Mouse (Mus musculus) retina, embryonic 14.5 days (tissue): ENCODE data around the gene Selenbp2.
A peak's percentile ranks its signal among the peaks of the same experiment; 100 is the strongest.
"Not testable (repeated sequence)": the region's sequence is repeated elsewhere in the genome, so short reads cannot be mapped to it uniquely, and the experiment has no call there.

Experiments
- DNase-seq: peaks from one replicate; pipeline ENCODE4 v3.0.0-alpha.2; 2015; ENCODE audit warnings: low spot score

Gene Selenbp2

DNA sequence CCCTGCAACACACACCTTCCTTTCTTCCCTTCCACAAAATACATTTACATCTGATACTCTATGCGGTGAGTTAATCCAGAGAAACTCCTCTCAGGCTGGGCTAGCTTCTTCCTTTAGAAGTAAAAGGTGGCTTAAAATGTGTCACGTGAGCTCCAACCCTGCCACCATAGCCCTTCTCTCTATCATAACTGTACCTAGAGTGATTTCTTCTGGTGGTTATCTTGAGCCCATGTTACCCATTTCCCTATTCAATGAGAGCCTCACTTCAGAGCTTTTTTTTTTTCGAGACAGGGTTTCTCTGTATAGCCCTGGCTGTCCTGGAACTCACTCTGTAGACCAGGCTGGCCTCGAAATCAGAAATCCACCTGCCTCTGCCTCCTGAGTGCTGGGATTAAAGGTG is 1.7 kb upstream of the Selenbp2 start:
- not testable (repeated sequence) for DNase-seq

DNA sequence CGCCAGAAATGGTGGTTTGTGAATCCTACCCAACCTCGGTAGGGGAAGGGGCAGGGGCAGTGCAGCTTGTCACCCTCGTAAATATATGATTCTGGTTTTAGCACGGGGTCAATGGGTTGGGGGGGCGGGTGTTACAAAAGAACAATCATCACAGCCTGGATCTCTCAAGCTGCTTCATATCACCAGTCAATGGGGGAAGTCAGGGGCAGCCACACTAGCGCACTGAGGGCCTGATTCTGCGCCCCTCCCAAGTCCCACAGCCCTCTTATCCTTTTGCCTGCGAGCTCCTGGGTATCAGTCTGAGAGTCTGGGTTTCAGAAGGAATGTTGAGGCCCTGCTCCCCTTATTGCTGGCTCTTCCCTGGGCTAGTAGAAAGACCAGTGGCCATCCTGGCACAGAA is 518 bp downstream of the Selenbp2 start:
- DNase-seq: not testable (repeated sequence)

DNA sequence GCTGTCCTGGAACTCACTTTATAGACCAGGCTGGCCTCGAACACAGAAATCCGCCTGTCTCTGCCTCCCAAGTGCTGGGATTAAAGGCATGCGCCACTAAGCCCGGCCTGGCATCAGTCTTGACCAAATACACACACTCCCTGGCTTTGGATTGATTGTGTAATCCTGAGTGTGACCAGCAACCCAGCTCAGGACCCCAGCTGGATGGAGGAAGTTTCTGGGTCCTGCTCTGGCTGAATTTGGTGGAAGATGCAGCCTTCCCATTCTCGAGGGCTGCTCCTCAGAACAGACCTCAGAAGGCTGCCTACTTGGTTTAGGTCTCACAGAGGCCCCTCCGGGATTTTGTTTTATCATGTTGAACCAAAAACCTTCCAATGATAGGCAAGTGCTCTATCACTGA is 2.2 kb downstream of the Selenbp2 start:
- not testable (repeated sequence) for DNase-seq

DNA sequence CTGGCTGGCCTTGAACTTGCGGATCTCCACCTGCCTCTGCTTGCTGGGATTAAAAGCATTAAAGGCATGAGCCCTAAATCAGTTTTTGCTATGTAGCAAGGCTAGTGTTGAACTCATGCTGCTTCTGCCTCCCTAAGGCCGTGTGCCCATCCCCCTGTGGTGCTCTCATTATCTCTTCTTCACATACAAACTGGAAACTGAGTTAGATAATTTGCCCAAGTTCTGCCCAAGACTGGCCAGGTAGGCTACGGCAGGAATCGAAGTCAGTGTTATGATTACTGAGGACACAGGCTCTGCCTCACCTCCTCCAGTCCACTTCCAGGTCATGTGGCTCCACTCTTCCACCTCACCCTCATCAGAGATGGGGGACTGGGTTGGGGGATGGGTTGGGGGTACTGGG is 2.9 kb downstream of the Selenbp2 start:
- not testable (repeated sequence) for DNase-seq

DNA sequence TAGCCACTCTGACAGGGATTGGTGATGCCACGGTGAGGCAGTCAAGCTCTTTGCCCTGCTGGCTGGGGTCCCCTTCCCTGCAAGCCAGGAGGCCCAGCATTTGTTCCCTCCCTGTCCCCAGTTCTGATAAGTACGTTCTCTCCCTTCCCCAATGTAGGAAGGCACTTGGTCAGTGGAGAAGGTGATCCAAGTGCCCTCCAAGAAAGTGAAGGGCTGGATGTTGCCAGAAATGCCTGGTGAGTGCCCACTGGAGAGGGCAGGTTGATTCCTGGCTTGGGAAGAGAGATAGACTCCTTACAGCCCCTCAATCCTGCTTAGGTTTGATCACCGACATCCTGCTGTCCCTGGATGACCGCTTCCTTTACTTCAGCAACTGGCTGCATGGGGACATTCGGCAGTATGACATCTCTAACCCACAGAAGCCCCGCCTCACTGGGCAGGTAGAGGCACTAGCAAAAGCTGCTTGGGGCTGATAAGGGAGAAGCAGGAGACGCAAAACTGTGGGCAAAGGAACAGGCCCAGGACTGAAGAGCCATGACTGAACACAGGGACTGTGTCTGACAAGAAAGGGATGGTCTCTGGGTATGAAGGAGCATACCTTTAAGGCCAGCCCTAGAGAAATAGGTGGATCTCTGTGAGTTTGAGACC is 8.9 kb downstream of the Selenbp2 start:
- not testable (repeated sequence) for DNase-seq

DNA sequence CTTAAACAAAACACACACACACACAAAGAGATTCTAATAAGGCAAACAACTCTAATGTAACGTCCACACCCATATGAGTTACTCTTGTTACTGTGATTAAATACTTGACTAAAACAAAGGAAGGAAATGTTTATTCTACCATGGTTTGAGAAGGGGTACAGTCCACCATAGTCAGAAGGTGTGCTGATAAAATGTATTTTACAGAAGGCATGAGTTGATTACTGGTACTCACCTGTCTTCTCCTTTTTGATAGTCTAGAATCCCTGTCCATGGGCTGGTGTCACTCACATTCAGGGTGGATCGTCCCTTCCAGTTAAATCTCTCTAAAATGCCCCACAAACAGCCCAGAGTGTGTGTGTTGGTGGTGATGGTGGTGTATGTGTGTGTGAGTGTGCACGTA is 9.5 kb downstream of the Selenbp2 start:
- no peak for DNase-seq

DNA sequence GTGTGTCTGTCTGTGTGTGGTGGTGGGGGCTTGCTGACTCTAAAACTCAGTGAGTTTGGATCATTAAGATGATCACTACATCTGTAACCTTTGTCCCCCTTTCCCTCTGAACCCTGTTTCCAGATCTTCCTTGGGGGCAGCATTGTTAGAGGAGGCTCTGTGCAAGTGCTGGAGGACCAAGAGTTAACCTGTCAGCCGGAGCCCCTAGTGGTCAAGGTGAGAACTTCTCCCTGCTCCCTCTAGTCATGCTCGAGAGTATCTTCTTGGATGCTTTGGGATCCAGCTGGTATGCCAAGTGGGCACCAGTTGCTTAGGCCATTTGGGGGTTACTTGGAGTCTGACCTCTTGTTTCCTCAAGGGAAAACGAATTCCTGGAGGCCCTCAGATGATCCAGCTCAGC is 10.0 kb downstream of the Selenbp2 start:
- DNase-seq: peak; percentile 3

DNA sequence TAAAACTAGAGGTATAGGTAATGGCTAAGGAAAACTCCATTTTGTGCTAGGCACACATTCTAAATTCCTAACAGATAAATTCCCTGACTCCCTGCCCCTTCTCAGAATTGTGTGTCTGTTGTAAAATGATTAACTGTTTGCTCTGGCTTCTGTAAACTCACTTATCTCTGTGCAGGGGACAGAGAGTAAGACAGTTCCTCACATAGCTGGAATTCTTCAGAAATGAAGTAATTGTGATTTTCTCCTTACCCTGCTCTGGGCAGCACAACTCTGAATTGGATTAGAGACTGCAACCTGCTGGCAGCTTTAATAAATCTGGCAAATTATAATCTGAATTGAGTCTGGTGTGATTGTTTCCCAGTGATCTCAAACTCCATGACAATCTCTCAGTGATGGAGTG is 17.2 kb downstream of the Selenbp2 start:
- DNase-seq: not testable (repeated sequence)

DNA sequence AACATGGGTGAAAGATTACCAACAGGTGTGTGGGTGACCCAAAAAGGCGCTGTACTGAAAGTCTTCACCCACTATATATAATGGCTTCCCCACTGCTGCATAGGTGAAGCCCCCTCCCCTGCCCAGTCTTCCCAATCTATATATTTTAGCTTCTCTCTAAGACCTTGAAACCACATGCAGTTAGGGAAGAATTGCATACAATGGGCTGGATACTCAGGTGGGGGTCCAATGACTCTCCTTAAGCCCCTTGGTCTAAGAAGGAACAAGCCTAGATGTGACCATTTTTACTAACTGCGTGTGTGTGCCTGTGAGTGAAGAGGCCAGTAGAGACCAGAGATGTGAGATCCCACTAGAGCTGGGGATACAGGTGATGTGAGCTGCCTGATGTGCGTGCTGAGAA is 20.1 kb downstream of the Selenbp2 start:
- not testable (repeated sequence) for DNase-seq

DNA sequence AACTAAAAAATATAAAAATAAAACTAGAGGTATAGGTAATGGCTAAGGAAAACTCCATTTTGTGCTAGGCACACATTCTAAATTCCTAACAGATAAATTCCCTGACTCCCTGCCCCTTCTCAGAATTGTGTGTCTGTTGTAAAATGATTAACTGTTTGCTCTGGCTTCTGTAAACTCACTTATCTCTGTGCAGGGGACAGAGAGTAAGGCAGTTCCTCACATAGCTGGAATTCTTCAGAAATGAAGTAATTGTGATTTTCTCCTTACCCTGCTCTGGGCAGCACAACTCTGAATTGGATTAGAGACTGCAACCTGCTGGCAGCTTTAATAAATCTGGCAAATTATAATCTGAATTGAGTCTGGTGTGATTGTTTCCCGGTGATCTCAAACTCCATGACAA is 24.9 kb downstream of the Selenbp2 start:
- not testable (repeated sequence) for DNase-seq

DNA sequence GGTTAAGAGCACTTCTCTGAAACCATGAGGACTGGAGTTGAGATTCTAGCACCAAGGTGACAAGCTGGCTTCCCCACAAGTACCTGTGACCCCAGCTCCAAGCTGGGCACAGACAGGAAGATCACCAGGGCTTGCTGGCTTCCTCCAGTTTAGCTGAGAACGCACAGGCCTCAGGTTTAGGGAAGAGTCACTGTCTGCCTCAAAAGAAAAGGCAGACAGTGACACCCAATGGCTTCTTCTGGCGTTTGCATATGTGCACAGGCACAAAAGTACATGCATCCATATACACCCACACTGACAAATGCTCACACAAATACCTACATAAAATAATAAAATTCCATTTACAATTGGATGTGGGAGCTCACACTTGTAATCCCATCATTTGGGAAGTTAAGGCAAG is 30.3 kb downstream of the Selenbp2 start:
- peak; percentile 8 for DNase-seq

DNA sequence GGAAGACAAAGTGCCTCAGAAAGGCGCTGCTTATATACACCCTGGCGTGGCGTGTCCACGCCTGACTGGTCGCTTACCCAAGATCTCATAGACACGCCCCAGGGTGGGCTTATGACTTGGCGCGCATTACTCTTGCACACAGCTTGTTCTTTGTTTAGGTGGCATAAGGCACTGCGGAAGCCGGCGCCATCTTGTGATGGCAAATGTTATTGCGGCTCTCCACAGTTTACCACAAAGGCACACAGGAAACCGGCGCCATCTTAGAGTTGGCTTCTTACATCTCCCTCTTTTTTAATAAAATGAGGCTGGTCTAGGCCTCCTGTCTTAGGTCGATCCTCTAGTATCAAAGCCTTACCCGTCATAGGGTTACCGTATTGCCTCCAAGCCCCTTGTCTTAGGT is 52.3 kb downstream of the Selenbp2 start:
- no peak for DNase-seq
